Mouse (Mus musculus) liver, adult 2 months (tissue): ENCODE results near the gene Prr14.

ENCODE experiments used
- CTCF ChIP-seq: fragments of 200-500 bp; IDR thresholded peaks from 2 replicates; pipeline ENCODE4 v1.5.1; 2011; ENCODE audit warnings: low read depth, low read length, control low read depth
- POLR2A ChIP-seq: fragments of 200-500 bp; IDR thresholded peaks from 2 replicates; pipeline ENCODE4 v1.6.1; 2011; ENCODE audit warnings: low read length, control low read depth; ENCODE audit not compliant: insufficient read depth; ENCODE audit errors: extremely low read depth

- TF ChIP-seq CTCF, result no peak
- no peak for TF ChIP-seq POLR2A
Observed at GRCm38 (mm10) chr7:127454905-127455304, 4.5 kb upstream of the Prr14 start.
